Mouse (Mus musculus) right cerebral cortex, adult 18-20 months (tissue): Measurements from ENCODE around the gene Crlf2.

ENCODE experiments used
- DNase-seq: peaks from one replicate; pipeline ENCODE4 v3.0.0; 2022; ENCODE audit warnings: mixed read lengths

The Crlf2 gene

GRCm38 (mm10) chr5:109558404-109559160, at the start of gene Crlf2:
Crlf2 (minus strand) TSS chr5:109558993.
- peak; percentile 96 for DNase-seq

GRCm38 (mm10) chr5:109602585-109602984, 43.8 kb upstream of the Crlf2 start:
- DNase-seq, result peak; percentile 4

- peak; percentile 1 for DNase-seq
These were observed 42.3 kb upstream of the Crlf2 start for GRCm38 (mm10) chr5:109601080-109601479.

GRCm38 (mm10) chr5:109598876-109599275, 40.1 kb upstream of the Crlf2 start:
- DNase-seq, result no peak

GRCm38 (mm10) chr5:109596647-109597046, 37.9 kb upstream of the Crlf2 start:
- DNase-seq, result no peak

- DNase-seq, result no peak
These were observed 4.0 kb upstream of the Crlf2 start for GRCm38 (mm10) chr5:109562829-109563228.

GRCm38 (mm10) chr5:109559191-109559590, 398 bp upstream of the Crlf2 start:
- peak; percentile 6 for DNase-seq

GRCm38 (mm10) chr5:109558123-109558403, 730 bp downstream of the Crlf2 start:
- no peak for DNase-seq

- no peak for DNase-seq
These were observed 1.3 kb downstream of the Crlf2 start for GRCm38 (mm10) chr5:109557321-109558122.

GRCm38 (mm10) chr5:109556591-109557320, 2.0 kb downstream of the Crlf2 start:
- peak; percentile 99 for DNase-seq

- peak; percentile 38 for DNase-seq
These were observed 2.9 kb downstream of the Crlf2 start for GRCm38 (mm10) chr5:109555676-109556571.

- peak; percentile 20 for DNase-seq
These were observed 3.5 kb downstream of the Crlf2 start for GRCm38 (mm10) chr5:109555236-109555675.

GRCm38 (mm10) chr5:109554091-109555050, 4.4 kb downstream of the Crlf2 start:
- peak; percentile 10 for DNase-seq

GRCm38 (mm10) chr5:109553160-109553930, 5.4 kb downstream of the Crlf2 start:
- DNase-seq, result peak; percentile 8

- DNase-seq, result no peak
These were observed 6.3 kb downstream of the Crlf2 start for GRCm38 (mm10) chr5:109552541-109552940.

GRCm38 (mm10) chr5:109552116-109552515, 6.7 kb downstream of the Crlf2 start:
- DNase-seq, result no peak

- DNase-seq, result peak; percentile 10
These were observed 7.6 kb downstream of the Crlf2 start for GRCm38 (mm10) chr5:109551041-109551765.

- DNase-seq, result no peak
These were observed 8.4 kb downstream of the Crlf2 start for GRCm38 (mm10) chr5:109550225-109550935.

- DNase-seq, result peak; percentile 56
These were observed 10.1 kb downstream of the Crlf2 start for GRCm38 (mm10) chr5:109548712-109549111.
